Mouse (Mus musculus) limb, embryonic 11.5 days (tissue): Measurements from ENCODE around the gene Cyba. TPM values are rescaled to one million over a fixed set of nuclear protein-coding genes. Genes with fewer than 3 reads are reported as not detected.
A peak's percentile ranks its signal among the peaks of the same experiment; 100 is the strongest.

Source experiments
- ATAC-seq: fragments of 200-750 bp; cut with Nextera tagmentation; 2 replicates; pipeline ENCODE4 v1.8.0; 2017; ENCODE audit warnings: low read depth; ENCODE audit not compliant: insufficient number of reproducible peaks, low FRiP score, low TSS enrichment
- DNase-seq: peaks from one replicate; pipeline ENCODE4 v3.0.0-alpha.2; 2015; ENCODE audit warnings: low spot score
- H3K27ac ChIP-seq: fragments of 300-500 bp; sonication (generic); replicated peaks from 2 replicates; pipeline ENCODE4 v1.5.1; 2014; ENCODE audit warnings: low read depth, mild to moderate bottlenecking, low read length
- H3K27me3 ChIP-seq: fragments of 300-500 bp; sonication (generic); 2 replicates; pipeline ENCODE4 v1.6.1; 2014; ENCODE audit warnings: mild to moderate bottlenecking, low read length, mixed read lengths; ENCODE audit not compliant: control insufficient read depth, insufficient read depth
- H3K36me3 ChIP-seq: fragments of 300-500 bp; sonication (generic); 2 replicates; pipeline ENCODE4 v1.6.1; 2014; ENCODE audit warnings: mild to moderate bottlenecking, low read length, moderate library complexity, mixed read lengths; ENCODE audit not compliant: control insufficient read depth, insufficient read depth
- H3K4me1 ChIP-seq: fragments of 300-500 bp; sonication (generic); 2 replicates; pipeline ENCODE4 v1.6.1; 2014; ENCODE audit warnings: low read length, mixed read lengths; ENCODE audit not compliant: control insufficient read depth, insufficient read depth
- H3K4me2 ChIP-seq: fragments of 300-500 bp; sonication (generic); 2 replicates; pipeline ENCODE4 v1.6.1; 2014; ENCODE audit warnings: low read depth, mild to moderate bottlenecking, moderate library complexity; ENCODE audit not compliant: severe bottlenecking
- H3K4me3 ChIP-seq: fragments of 300-500 bp; sonication (generic); 2 replicates; pipeline ENCODE4 v1.5.1; 2014; ENCODE audit warnings: low read depth, low read length
- H3K9ac ChIP-seq: fragments of 300-500 bp; sonication (generic); 2 replicates; pipeline ENCODE4 v1.6.1; 2014; ENCODE audit warnings: mild to moderate bottlenecking, low read length
- H3K9me3 ChIP-seq: fragments of 300-500 bp; sonication (generic); 2 replicates; pipeline ENCODE4 v1.6.1; 2016; ENCODE audit warnings: low read length; ENCODE audit not compliant: control insufficient read depth
- WGBS: fragments of 180-500 bp; shearing (Covaris S2); extraction: QIAGEN DNeasy Blood & Tissue Kit; methylation state at CpG from one replicate; pipeline ENCODE4 v1.1.7; 2014; 5-methylcytosine and 5-hydroxymethylcytosine counted together
- polyA plus RNA-seq: library from polyadenylated mRNA; unstranded; fragments of >200 nt; fragmentation: Nextera tagmentation; extraction: Ambion mirVana; gene quantifications from 2 replicates; pipeline ENCODE4 v1.2.1, GENCODE M21; 2014

Cyba gene
- polyA plus RNA-seq, 1 experiment from 2014 or later, result 82.4 TPM

DNA sequence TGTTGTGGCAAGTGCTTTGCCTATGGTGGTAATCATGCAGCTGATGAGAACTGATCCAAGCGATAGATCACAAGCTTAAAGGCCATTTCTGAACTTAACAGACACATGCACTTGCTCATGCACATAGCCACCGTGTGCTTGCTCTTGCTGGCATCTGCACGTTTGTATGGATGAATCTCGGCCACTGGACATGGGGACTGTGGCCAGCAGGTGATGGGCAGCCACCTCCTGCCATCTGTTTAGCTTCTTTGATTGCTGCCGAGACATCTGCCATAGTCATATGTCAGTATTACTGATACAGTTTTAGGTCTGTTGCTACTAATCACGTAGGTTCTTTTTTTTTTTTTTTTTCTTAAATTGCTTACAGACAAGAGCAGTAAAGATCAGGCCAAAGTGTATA is 37.4 kb downstream of the Cyba start:
- WGBS, result 90% methylated on average over 6 of the region's 6 CpGs
- peaks cover 33% of the 10 kb centered on the region for H3K36me3 ChIP-seq
- H3K27ac ChIP-seq, result no peak overlapping the region
- H3K4me2 ChIP-seq, result no peak overlapping the region
- DNase-seq (no peak), ATAC-seq (no peak)
- H3K4me3 ChIP-seq, result no peak overlapping the region
- no peaks in the 10 kb centered on the region for H3K9me3 ChIP-seq
- H3K9ac ChIP-seq, result no peak overlapping the region
- no peaks in the 10 kb centered on the region for H3K4me1 ChIP-seq
- no peaks in the 10 kb centered on the region for H3K27me3 ChIP-seq

DNA sequence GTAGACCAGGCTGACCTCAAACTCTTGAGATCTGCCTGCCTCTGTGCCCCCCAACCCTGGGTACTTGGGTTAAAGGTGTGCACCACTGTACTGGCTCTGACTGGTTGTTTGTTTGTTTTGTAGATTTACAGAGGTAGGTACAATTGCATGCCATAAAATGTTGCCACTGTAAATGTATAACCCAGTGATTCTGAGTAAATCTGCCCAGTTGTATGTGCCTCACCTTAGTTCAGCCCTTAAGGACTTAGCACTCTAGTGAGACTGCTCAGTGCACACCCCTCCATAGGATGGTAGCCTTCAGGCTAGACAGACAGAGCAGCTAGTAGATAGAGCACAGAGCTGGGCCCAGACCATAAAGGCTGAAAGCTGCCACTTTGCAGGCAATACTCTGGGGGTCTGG is 39.0 kb downstream of the Cyba start:
- no peak overlapping the region for H3K9ac ChIP-seq
- DNase-seq, result no peak
- H3K4me3 ChIP-seq, result no peak overlapping the region
- H3K27me3 ChIP-seq, result no peaks in the 10 kb centered on the region
- no peaks in the 10 kb centered on the region for H3K4me1 ChIP-seq
- no peak overlapping the region for H3K4me2 ChIP-seq
- H3K36me3 ChIP-seq, result peaks cover 32% of the 10 kb centered on the region; the same call in 1 of the 2 replicates
- ATAC-seq, result no peak
- H3K9me3 ChIP-seq, result no peaks in the 10 kb centered on the region
- no peak overlapping the region for H3K27ac ChIP-seq

DNA sequence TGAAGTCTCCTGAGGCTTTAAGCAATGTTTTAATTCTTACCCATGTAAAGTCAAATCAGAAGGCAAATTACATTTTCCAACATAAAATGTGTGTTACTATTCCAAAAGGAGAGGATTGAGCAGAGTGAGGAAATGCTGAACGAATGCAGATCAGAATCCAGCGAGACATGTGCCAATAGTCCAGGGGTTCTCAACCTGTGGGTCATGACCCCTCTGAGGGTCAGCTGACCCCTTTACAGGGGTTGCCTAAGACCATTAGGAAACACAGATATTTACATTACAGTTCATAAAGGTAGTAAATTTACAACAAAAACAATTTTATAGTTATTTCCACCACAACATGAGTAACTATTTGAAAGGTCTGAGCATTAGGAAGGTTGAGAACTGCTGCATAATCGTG is 42.0 kb downstream of the Cyba start:
- WGBS, result 86% methylated on average over 3 of the region's 3 CpGs
- no peak for ATAC-seq
- H3K36me3 ChIP-seq, result peaks cover 36% of the 10 kb centered on the region

DNA sequence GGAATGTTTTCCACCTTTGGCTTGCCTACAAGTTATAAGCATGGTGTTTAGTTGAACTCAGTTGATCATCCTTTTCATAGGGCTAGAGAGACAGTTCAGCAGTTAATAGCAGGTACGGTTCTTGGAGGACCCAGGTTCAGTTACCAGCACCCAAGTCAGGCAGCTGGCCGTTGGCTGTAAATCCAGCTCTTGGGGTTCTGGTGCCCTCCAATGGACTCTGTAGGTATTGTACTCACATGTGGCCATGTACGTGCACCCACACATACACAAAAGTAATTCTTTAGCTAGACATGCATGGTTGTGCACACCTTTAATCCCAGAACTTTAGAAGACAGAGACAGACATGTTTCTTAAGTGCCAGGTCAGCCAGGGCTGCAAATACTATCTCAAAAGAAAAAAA is 43.4 kb downstream of the Cyba start:
- no peak overlapping the region for H3K4me3 ChIP-seq
- no peaks in the 10 kb centered on the region for H3K27me3 ChIP-seq
- peaks cover 45% of the 10 kb centered on the region for H3K36me3 ChIP-seq
- H3K27ac ChIP-seq, result no peak overlapping the region
- DNase-seq (no peak), ATAC-seq (no peak)
- H3K4me2 ChIP-seq, result no peak overlapping the region
- 89% methylated on average over 3 of the region's 3 CpGs for WGBS
- H3K9me3 ChIP-seq, result no peaks in the 10 kb centered on the region
- no peaks in the 10 kb centered on the region for H3K4me1 ChIP-seq
- no peak overlapping the region for H3K9ac ChIP-seq

More for the DNA sequence above, 42.0 kb downstream of the Cyba start:
- Histone ChIP-seq H3K4me2 (no peak overlapping the region), H3K4me1 (no peaks in the 10 kb centered on the region), H3K27me3 (no peaks in the 10 kb centered on the region), H3K27ac (no peak overlapping the region), H3K4me3 (no peak overlapping the region), H3K9ac (no peak overlapping the region), H3K9me3 (no peaks in the 10 kb centered on the region)
- no peak for DNase-seq

DNA sequence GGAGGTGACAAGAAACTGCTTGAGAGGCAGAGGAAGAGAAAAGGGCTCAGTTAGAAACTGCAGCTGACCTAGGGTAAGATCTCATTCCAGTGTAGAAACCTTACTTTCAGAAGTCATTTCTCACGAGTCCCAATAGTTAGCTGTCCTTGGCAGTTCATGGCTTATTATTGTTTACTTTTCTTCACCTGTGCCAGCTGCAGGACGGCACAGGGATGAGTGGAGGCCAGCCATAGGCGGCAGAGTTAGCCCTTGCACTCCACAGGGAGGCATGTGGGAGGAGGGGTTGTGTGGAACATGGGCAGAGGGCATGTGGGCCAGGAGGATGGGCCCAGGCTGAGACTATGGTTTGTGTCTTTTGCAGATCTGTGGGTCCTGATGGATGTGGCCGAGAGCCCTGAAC is 49.7 kb downstream of the Cyba start:
- no peaks in the 10 kb centered on the region for H3K27me3 ChIP-seq
- no peak for DNase-seq
- no peak overlapping the region for H3K4me2 ChIP-seq
- no peaks in the 10 kb centered on the region for H3K4me1 ChIP-seq
- no peaks in the 10 kb centered on the region for H3K9me3 ChIP-seq
- no peak for ATAC-seq
- WGBS, result 88% methylated on average over 4 of the region's 4 CpGs
- H3K27ac ChIP-seq, result no peak overlapping the region
- peaks cover 30% of the 10 kb centered on the region for H3K36me3 ChIP-seq
- H3K4me3 ChIP-seq, result no peak overlapping the region
- H3K9ac ChIP-seq, result no peak overlapping the region

DNA sequence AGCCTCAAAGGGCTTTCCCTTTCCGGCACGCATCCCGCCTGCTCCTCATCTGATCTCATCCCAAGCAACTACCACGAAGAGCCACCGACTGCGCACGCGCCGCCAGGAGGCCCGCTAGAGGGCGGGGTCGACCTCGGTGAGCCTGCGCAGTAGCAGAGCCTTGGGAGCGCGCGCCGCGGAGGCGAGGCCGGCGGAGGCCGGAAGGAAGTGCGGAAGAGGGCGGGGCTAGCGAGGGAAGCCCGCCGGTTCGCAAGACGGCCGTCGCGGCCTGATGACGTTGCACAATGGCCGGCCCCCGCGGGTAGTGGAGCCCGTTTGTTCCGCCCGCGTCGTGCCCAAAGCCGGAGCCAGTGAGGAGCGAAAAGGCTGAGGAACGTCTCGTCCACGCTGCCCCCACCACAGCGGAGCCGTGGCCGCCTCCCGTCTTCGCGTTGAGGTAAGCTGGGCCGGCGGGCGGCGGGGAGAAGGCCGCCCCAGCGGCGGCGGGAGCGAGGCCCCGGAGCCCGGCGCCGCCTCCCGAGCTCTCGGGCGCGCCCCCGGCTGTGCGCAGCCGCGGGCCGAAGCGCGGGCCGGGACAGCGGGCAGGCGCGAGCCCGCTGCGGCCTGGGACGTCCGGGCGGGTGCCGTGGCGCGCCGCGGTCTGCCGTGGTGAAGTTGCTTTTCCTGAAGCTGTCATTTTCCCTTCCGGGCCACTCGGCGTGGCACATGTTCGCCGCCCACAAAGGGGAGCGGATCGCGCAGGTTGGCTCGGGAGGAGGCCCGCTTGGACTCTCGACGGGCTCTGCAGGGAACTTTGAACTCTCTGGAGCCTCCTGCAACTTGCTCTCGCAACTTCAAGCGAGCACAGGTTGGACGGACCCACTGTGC is 56.1 kb downstream of the Cyba start, which contains the start of gene Zc3h18:
Zc3h18 (plus strand) TSS at position 245 of the 867 bp plus-strand sequence.
- peak within 1 kb of the TSS; percentile 84 for H3K27ac ChIP-seq
- WGBS, result under 1% methylated on average over 79 of the region's 107 CpGs

DNA sequence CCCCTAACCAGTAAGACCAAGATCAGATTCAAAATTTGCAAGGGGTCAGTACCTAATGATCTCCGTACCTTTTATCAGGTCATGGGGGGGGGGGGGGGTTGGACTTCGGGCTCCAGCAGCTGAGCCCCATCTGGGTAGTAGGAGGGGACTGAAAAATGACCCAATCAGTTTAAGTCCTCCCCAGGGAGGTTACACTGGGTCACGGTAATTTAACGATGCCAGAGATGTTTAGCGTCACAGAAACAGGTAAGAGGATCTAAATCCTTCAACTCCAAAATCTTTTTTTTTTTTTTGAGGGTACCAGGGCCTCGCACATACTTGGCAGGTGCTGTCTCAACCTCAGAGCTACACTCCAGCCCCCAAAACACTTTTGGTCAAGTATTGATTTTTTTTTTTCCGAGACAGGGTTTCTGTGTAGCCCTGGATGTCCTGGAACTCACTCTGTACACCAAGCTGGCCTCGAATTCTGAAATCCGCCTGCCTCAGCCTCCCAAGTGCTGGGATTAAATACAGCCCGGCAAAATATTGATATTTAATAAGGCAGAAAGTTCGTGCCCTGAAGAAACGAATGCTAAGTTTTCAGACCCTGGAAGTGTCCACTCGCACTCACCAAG is 56.9 kb downstream of the Cyba start:
- H3K9me3 ChIP-seq, result no peaks in the 10 kb centered on the region
- H3K4me1 ChIP-seq, result peaks cover 4% of the 10 kb centered on the region; the same call in 1 of the 2 replicates
- H3K4me3 ChIP-seq, result peak overlapping the region; percentile 85
- 0 out of 2 replicates have a peak, but pooled peaks cover 2% of the 10 kb centered on the region for H3K36me3 ChIP-seq
- no peak; the same call in none of the 2 replicates for ATAC-seq
- 23% methylated on average over 13 of the region's 13 CpGs for WGBS
- no peak overlapping the region for H3K9ac ChIP-seq
- no peak for DNase-seq
- no peak overlapping the region for H3K27ac ChIP-seq
- H3K4me2 ChIP-seq, result peak overlapping the region; percentile 51
- H3K27me3 ChIP-seq, result no peaks in the 10 kb centered on the region

More for the DNA sequence above, 56.1 kb downstream of the Cyba start, which contains the start of gene Zc3h18:
- DNase-seq, result peak; percentile 100
- peak within 1 kb of the TSS; percentile 85 for H3K4me3 ChIP-seq
- peak within 1 kb of the TSS; percentile 51 for H3K4me2 ChIP-seq
- 0 out of 2 replicates have a peak, but pooled peaks cover 2% of the 10 kb centered on the region for H3K36me3 ChIP-seq
- peak; percentile 89 for ATAC-seq
- no peaks in the 10 kb centered on the region for H3K27me3 ChIP-seq
- H3K9me3 ChIP-seq, result no peaks in the 10 kb centered on the region
- H3K9ac ChIP-seq, result peak within 1 kb of the TSS; percentile 94
- peaks cover 4% of the 10 kb centered on the region; the same call in 1 of the 2 replicates for H3K4me1 ChIP-seq

DNA sequence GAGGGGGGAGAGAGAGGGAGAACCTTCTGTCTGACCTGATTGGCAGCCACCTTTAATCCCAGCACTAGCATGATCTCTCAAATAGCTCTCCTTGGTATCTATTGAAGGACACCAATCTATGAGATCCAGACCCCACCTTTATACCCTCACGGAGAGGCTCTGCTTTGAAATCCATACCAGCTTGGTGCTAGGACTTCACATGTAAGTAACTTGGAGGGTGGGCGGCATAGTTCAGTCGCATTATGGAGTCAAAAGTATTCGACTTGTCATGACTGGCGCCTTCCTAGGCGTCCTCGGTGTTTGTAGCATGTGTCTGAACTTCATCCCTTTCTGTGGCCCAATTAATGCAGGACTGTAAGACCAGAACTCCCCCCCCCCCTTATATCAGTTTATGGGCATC is 57.4 kb downstream of the Cyba start:
- DNase-seq (no peak), ATAC-seq (no peak)
- no peak overlapping the region for H3K9ac ChIP-seq
- no peak overlapping the region; the same call in 1 of the 2 replicates for H3K4me2 ChIP-seq
- WGBS, result 91% methylated on average over 7 of the region's 7 CpGs
- H3K4me3 ChIP-seq, result peak overlapping the region; percentile 85; the same call in 1 of the 2 replicates
- peaks cover 4% of the 10 kb centered on the region; the same call in 1 of the 2 replicates for H3K4me1 ChIP-seq
- no peaks in the 10 kb centered on the region for H3K9me3 ChIP-seq
- H3K27ac ChIP-seq, result no peak overlapping the region
- H3K36me3 ChIP-seq, result 0 out of 2 replicates have a peak, but pooled peaks cover 2% of the 10 kb centered on the region
- H3K27me3 ChIP-seq, result no peaks in the 10 kb centered on the region
